Mouse (Mus musculus) neutrophil, adult 5-6 weeks (primary cell): ENCODE data around the gene Myg1. TPM values are rescaled to one million over a fixed set of nuclear protein-coding genes. Genes with fewer than 3 reads are reported as not detected.
A peak's percentile ranks its signal among the peaks of the same experiment; 100 is the strongest.

Experiments used
- ATAC-seq: fragments of 151-379, 151-347 bp; 2 replicates; pipeline ENCODE4 v1.8.0; 2017; ENCODE audit warnings: mild to moderate bottlenecking, moderate TSS enrichment; ENCODE audit not compliant: insufficient number of reproducible peaks, poor library complexity, low FRiP score, severe bottlenecking; ENCODE audit errors: extremely low read depth
- total RNA-seq: library from RNA; stranded (forward); fragments of 200-1000 nt; gene quantifications from 2 replicates; pipeline ENCODE4 v1.2.3, GENCODE M21; 2017

Gene Myg1
- total RNA-seq, 1 experiment from 2014 or later: 56.0 TPM

DNA sequence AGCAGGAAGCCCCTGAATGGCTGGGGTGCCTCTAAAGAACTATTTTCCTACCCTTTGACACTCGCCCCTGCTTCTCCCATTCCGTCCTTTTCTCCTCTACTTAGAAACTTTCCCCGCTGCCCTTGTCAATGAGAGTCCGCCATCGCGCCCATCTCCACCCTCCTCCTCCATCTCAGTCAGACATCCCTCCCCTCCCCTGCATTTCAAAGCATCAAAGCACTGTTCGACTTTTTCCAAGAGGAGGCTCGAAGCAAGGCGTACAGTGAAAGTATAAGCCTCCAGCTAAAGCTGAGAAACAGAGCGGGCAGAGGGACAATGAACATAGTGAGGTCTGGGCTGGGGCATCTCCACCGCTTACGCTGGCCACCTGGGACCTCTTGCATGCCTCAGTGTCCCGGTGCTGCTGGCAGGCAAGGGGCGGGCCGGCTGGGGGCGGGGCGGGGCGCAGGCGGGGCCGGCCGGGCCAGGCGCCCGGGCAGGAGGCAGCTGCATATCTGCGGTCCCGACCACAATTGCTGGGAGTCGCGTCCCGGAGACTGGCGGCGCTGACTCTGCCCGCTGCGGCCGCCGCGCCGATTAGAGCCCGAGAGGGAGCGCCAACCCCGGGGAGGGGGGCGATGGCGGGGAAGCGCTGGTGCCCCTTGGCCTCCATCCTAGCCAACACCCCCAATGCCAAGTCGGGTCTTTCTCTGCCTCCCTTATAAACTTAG lies 45.1 kb downstream of the Myg1 start:
- ATAC-seq: no peak

DNA sequence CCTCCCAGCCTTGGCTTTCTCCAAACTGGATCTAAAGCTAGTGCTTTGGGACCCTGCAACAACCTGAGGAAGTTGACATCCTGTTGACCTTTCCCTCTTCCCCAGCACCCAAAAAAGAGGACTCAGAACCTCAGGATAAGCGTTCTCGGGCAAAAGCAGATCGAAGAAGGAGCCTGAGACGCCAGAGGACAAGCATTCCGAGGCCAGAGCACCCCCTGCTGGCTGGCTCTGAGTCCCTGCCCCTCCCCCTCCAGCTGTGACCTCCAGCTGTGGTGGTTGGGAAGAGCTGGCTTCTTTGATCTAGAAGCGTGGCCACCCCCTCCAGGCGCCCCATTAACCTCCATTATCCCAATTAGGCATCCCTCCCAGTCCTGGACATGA lies 45.6 kb downstream of the Myg1 start:
- peak; percentile 70 for ATAC-seq

DNA sequence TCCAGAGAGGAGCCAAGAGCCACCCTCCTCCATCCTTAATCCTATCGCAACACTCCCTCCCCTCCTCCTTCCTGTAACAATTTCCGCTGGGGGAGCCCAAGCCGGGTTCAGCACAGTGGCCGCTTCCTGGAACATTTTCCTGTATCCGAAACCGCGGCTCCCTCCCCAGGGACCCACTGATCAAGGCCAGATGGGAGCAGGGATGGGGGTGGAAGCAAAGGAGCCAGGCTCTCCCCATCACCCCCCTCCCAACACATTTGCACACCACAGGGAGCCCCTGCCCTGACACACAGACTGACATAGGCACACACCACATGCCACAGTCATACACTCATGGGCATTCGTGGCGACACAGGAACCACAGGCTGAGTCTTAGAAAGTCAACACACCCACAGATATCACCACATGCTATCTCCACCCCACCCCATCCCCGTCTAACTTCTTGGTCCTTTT lies 46.3 kb downstream of the Myg1 start:
- no peak for ATAC-seq

DNA sequence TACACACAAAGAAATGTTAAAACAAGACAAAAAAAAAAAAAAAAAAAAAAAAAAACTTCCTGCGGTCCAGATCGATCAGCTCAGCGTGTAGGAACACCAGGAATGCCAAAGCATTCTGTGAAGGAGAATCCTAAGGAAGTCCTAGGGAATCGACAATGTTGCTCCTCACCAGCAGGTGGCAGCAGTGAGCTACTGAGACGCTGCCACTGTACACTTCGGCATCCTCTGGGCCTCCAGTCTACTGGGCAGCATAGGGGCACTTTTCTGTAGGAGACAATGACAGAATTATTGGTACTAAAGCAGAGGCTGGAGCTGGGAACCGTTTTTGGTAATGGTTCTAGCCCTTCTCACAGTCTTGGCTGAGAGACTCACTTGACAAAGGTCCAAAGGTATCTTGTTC lies 50.1 kb downstream of the Myg1 start:
- ATAC-seq: peak; percentile 82

DNA sequence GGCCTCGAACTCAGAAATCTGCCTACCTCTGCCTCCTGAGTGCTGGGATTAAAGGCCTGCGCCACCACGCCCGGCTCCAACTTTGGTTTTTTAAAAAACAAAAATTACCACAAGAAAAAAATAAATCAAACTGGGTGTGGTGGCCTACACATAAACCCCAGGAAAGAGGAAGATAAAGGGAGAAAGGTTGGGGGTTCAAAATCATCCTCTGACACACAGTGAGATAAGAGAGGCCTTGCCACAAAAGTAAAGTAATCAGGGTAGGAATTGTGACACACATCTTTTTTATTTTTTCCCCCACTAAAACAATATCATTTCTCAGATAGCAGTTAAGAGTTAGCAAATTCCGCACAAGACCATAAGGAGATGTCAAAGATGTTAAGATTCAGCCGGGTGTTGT lies 52.2 kb downstream of the Myg1 start:
- ATAC-seq: no peak

DNA sequence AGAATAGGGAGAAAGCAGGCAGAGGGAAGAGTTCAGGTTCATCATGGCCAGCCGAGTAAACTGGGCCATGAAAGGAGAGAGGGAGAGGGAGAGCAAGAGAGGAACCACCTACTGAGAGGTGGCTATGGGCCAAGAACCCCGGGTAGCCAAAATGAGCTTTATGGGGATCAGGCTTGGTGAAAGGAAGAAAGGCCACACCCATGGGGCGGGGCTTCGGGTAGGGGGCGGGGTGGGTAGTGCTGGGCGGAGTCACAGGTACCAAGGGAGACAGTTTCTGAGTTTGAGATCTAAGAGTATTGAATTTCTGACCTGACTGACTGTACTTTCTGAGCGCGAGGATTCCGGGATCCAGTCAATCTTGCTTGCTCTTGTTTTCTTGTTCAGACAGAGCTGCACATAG lies 55.1 kb downstream of the Myg1 start:
- no peak for ATAC-seq

Other genes starting within 250 kb of the Myg1 start
- 0.70 TPM in 1 of 2 replicates, not detected in the other for gene Tns2, start 231.3 kb upstream of the Myg1 start, total RNA-seq
- gene Spryd3, start 195.5 kb upstream of the Myg1 start, total RNA-seq: 47.0 and 56.1 TPM in 2 replicates
- 4.7 and 6.5 TPM in 2 replicates for gene Igfbp6, start 187.3 kb upstream of the Myg1 start, total RNA-seq
- gene Soat2, start 181.2 kb upstream of the Myg1 start, total RNA-seq: 13.3 and 14.4 TPM in 2 replicates
- 118 and 120 TPM in 2 replicates for gene Zfp740, start 128.5 kb upstream of the Myg1 start, total RNA-seq
- 47.6 and 56.0 TPM in 2 replicates for gene Csad, start 127.0 kb upstream of the Myg1 start, total RNA-seq
- 338 and 351 TPM in 2 replicates for gene Itgb7, start 99.8 kb upstream of the Myg1 start, total RNA-seq
- gene Rarg, start 74.2 kb upstream of the Myg1 start, total RNA-seq: 28.2 and 38.3 TPM in 2 replicates
- 0.49 TPM in 1 of 2 replicates, not detected in the other for gene Gm9918, start 61.1 kb upstream of the Myg1 start, total RNA-seq
- 21.6 and 22.6 TPM in 2 replicates for gene Mfsd5, start 52.3 kb upstream of the Myg1 start, total RNA-seq
- gene Espl1, start 35.4 kb upstream of the Myg1 start, total RNA-seq: 1.2 and 6.1 TPM in 2 replicates
- gene Pfdn5, start 5.6 kb upstream of the Myg1 start, total RNA-seq: 495 and 562 TPM in 2 replicates
- gene Aaas, start 19.1 kb downstream of the Myg1 start, total RNA-seq: 46.0 and 50.6 TPM in 2 replicates
- gene Sp7, start 35.5 kb downstream of the Myg1 start, total RNA-seq: not detected in 2 replicates
- 105 and 109 TPM in 2 replicates for gene Sp1, start 74.4 kb downstream of the Myg1 start, total RNA-seq
- gene Amhr2, start 113.7 kb downstream of the Myg1 start, total RNA-seq: 0.74 and 1.2 TPM in 2 replicates
- gene Prr13, start 127.3 kb downstream of the Myg1 start, total RNA-seq: 272 and 296 TPM in 2 replicates
- gene Pcbp2, start 138.8 kb downstream of the Myg1 start, total RNA-seq: 144 TPM in 2 replicates
- gene Gm10337, start 172.0 kb downstream of the Myg1 start, total RNA-seq: not detected in 2 replicates
- gene Map3k12, start 185.4 kb downstream of the Myg1 start, total RNA-seq: 0.93 and 1.2 TPM in 2 replicates
- gene Tarbp2, start 186.5 kb downstream of the Myg1 start, total RNA-seq: 29.1 and 34.6 TPM in 2 replicates
- 1.4 and 6.1 TPM in 2 replicates for gene Npff, start 193.2 kb downstream of the Myg1 start, total RNA-seq